Mouse (Mus musculus) kidney, postnatal 4 days (tissue): ENCODE measurements around the gene Gm5244.

Experiments used
- DNase-seq, 2 experiments: peaks; one replicate each; pipeline ENCODE4 v3.0.0; 2021; ENCODE audit warnings: mixed read lengths in 2 of 2

The Gm5244 gene

DNA sequence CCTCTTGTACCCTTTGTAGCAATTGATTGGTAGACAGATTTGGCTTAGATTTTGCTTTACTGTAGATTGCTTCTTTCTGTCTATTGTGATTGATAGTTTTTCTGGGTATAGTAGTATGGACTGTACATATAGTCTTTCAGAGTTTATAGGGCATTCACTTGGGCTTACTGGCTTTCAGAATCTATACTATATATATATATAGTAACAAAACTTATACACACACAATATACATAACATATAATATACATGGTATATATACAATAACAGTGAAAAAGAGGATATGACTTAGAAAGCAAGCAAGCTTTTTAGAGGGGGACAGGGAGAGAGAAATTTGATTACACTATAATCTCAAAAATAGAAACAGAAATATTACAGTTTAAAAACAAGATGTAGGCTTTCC, at the start of gene Gm5244:
TSS of gene Gm5244 (plus strand) at position 301 of the 400 bp plus-strand sequence.
- DNase-seq = no peak

DNA sequence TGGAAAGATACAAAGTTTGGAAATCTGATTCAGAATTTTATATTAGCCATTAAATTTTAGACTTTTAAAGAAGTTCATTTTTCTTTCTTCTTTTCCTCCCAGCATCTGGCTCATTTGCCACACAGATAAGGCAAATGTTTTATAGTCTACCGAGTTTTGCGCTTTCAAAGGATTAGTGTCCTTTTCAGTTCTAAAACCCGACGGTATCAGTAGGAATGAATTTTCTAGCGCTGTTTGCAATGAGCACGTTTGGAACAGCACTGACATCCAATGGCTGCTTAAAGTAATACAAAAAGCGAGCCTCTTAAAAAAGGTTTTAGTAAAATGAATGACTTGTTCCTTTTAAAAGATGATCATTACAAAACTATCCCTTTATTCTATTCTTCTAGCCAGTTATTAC, 49.4 kb upstream of the Gm5244 start:
- DNase-seq = peak in 1 of 2 experiments; percentile 30

DNA sequence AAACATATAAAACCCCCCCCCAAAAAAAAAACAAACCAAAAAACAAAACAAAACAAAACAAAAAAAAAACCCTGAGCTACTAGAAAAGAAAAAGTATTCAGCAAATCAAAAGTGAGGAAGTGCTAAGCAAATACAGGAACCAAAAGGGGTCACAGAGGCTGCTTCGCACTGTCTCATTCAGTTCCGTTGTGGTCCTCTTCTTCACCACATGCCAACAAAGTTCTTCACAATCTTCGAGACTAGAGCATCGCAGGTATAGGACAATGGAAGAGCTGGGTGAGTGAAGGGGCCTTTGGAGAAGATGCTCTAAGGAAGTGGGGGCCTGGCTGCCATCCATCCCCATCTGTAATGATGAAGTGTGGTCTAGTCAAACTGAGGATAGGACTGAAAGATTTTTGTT, 48.1 kb upstream of the Gm5244 start:
- no peak for DNase-seq

DNA sequence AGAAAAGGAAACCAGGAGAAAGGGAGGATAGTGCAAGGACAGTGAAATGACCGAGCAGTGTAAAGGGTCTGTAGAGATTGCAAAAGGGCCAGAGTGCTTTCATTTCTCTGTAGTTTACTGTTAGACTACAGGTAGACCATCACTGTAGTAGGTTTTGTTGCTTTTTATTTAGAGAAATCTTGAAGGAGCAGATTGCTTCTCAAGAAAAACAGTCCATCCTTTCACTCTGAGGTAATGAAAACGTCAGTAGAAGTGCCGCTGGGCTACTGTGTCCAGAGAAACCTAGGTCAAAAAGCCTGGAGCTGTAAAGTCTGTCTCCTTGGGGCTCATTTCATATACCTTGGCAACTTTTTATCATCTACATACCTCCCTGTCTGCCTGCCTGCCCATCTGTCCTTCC, 47.4 kb upstream of the Gm5244 start:
- DNase-seq = no peak

DNA sequence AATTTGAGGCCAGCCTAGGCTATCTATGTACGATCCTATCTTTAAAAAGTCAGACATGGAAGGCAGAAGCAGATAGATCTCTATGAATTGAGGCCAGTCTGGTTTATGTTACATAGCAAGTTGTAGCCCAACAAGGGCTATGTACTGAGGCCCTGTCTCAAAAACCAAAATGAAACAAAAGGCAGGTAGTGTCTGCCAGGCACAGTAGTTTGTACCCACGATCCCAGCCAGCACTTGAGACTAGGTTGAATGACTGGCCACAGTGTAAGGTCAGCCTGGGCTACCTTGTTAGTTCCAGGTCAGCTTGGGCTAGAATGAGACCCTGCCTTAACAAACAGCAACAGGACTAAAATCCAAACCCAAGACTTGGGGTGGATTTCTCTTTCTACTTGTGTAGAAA, 45.9 kb upstream of the Gm5244 start:
- DNase-seq = no peak

DNA sequence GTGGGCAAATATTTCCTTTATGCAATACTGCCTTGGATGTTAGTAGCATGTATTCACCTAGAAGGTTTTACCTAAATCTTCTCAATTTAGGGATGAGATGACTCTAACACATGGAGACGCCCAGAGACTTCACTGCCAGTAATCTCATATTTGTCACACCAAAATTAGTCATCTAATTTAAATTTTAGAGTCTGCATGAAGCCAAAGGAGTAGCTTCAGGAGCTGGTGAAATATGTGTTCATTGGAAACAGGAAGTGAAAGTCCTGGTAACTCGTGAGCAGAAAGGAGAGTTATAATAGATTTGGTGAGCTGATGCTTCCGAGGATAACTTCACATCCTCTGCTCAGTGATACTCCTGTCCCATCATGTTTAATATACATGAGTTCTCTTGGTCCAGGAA, 45.4 kb upstream of the Gm5244 start:
- DNase-seq = no peak

DNA sequence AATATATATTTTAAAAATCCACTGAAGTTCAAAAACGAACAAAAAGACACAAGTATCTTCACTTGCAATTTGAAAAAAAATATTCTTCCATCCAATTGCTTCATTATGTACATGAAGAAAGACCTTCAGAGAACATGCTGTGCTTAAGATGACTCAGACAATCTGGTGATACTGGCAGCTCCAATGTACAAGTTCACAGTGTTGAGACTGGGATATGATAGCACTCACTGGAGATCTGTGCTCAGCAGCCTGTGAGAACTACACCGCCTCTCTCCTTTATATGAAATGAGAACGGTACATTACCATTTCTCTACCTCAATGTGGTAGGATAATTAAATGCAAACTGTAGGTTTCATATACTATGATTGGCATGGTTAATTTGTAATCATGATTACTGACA, 43.7 kb upstream of the Gm5244 start:
- DNase-seq = no peak

DNA sequence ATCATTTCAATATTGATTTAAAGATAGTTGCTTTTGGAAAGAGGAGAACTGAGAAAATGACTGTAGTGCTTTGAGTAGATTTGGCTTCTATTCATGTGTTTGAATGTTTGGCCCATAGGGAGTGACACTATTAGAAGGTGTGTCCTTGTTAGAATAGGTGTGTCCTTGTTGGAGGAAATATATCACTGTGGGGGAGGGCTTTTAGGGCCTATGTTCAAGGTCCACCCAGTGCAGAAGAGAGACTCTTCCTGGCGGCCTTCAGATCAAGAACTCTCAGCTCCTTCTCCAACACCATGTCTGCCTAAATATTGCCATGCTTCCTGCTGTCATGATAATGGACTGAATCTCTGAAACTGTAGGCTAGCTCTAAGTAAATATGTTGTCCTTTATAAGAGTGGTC, 42.2 kb upstream of the Gm5244 start:
- DNase-seq = no peak

DNA sequence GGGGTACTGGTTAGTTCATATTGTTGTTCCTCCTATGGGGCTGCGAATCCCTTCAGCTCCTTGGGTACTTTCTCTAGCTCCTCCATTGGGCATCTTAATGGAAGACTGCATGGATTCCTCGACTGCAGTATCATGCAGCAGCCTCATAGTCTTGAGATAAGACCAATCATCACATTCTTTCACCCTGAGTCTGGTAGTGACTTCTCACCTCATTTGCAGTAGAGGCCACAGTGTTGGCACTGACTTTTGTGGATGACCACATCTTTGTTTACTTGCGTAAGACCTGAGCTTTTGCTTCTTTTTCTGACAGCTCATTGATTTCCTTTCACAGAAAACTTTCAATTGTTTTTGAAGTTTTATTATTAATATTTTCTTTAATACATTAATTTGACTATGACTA, 40.8 kb upstream of the Gm5244 start:
- DNase-seq = no peak

DNA sequence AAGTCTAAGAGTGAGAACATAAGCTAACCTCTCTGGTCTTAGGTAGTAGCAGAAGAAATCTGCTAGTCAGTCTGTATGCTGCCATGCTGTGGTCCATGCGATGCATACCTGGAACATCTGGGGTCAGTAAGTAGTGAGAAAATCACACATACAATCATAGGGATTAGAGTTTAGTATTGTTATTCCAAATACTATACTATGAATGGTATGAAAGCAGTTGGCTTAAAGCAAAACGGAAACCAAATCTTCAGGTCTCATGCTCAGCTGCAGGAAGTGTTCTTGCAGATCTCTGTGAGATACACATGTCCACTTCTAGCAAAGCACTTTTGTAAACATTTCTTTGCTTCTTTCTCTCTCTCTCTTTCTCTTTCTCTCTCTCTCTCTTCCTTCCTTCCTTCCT, 40.3 kb upstream of the Gm5244 start:
- DNase-seq = no peak

DNA sequence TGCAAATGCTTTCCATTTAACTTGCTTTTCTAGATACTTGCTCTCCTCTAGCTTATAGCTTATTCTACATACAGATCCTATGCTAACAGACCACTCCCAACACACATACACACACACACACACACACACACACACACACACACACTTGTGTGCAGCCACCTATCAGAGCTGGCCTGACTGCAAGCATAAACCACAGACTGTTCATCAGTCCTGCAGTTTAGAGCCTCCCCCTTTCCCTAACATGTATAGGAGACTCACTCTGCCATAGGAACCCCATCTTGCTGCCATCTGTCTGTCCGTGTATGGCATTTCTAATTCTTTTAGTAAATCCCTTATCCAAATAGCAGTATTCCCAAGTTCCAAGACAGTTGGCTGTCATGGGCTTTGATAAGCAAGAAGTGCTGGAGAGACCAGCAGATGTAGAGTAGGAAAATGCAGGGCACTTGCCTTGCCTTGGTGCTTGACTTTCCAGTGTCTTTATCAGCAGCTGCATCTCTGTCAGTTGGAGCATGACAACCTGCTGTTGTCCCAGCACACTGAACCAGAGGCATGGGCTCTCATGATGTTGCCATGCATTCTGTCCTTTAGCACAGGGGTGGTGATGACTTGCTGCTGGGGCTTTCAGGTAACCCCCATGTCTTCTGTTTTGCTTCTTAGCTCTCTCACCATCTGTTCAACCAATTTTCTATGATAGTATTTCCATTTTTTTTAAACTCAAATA, 33.7 kb upstream of the Gm5244 start:
- DNase-seq = no peak

DNA sequence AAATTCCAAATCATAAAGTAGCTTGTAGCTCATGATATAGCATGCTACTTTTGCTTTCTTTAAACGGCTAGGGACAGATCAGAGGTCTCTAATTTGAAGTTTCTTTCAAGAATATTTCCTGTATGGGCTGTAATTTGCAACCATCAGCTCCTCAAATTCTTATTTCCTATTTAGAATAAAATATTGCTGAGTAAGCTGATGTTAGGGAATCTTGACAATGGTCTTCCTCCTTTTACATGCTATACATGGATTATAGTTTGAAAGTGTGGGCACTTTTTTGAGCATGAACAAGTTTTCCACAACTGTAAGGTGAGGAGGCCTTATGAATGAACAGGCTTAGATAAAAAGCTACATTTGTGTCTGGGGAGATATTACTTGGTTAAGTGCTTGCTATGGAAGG, 32.6 kb upstream of the Gm5244 start:
- no peak for DNase-seq

DNA sequence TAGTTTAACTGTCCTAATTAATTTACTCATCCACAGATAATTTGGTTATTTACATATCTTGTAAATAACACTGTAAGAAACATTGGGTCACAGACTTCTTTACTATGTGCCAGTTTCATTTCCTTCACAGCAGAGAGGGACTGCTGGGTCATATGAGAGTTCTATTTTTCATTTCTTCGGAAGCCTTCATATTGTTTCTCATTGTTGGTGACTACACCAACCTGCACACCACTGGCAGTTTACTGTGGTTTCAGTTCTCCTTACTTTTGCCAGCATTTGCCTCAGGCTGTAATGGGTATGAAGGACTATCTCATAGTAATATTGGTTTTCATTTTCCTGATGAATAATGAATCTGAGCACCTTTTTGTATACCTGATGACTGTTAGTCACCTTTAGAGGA, 28.0 kb upstream of the Gm5244 start:
- DNase-seq = no peak

DNA sequence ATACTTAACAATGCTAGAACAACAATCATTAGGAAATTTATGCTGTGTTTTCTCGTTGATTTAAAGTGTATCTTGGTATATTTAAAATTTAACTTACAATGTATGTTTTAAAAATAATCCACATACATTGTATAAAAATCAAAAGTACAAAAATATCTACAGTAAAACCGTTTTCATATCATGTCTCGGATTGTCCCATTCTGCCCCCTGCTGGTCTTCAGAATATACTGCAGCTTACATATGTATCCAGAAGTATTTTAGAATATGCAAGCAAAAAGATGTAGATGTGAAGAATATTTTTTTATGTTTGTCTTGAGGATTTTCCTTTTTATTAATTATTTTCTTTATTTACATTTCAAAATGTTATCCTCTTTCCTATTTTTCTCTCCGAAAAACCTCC, 26.1 kb upstream of the Gm5244 start:
- DNase-seq = peak in 1 of 2 experiments; percentile 24

DNA sequence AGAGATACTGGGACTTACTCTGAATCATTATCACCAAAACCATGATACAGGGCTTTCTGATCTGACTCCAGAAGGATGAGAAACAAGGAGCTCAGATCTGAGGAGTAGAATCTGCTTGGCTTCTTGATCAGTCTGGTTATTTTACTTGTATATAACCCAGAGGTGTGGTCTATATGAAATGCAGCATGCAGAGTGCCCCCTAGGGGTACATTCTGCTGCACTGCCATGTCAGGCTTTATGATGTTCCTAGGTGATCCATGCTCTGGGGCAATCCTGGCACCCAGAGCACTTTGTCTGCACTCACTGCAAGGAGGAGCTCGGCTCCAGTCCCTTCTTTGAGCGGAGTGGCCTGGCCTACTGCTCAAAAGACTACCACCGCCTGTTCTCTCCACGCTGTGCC, 21.9 kb upstream of the Gm5244 start:
- peak in 1 of 2 experiments; percentile 19 for DNase-seq

DNA sequence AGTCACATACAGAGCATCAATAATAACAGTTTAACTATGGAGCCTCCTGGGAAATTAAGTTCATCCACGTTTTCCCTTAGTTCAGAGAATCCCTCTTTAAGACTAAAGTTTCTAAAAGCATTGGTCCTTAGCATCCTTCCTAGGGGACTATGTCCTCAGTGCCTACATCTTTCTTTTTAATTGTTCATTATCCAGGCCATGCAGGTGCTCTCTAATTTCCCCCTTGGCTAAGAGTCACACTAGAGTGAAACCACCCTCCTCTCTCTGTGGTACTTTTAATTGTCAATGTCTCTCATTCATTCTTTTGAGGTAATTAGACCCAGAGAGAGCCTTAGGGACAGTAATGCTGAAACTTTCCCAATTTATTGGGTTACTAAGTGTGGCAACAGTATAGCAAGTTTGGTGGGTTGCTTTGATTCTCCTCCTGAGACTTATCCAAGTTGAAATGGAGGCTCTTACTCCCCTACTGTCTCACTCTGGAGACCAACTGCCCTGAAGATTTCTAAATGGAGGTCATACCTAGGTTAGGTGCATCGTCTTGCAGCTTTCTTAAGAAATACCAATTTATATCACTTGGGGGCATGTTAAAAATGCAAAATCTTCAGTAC, 15.6 kb upstream of the Gm5244 start:
- no peak for DNase-seq

DNA sequence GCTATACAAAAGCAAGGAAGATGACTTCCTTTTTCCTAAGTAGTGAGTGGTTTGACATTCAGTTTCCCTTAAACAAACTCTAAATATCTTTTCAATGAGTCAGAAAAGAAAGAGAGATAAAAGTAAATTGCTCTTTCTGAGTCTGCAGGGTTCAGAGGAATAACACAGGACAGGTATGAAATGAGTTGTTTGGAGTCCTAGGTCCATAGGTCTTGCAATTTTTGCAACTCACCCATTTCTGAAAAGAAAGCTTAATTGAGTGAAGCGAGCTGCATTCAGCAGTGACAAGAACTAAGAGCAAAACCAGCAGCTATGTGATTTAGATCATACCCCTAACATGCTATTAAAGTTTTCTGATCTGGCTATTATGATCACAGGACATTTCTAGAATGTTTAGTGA, 14.9 kb upstream of the Gm5244 start:
- no peak for DNase-seq

DNA sequence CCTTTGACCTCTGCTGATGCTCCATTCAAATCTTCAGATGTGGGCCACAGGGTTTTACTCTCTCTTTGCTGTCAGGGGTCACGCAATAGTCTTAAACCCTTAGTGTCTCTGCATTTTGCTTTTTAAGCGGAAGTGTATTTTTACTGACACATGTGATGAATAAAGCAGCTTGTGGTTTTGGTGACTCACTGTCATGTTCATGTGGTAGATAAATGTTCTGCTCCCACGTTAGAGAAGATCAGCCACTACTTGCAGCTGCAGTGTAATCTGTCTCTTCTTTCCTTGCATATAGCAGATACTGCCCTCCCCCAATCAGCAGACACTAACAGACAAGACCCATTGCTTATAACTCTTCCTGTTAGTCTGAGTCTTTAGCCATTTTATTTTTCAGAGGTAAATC, 12.9 kb upstream of the Gm5244 start:
- DNase-seq = no peak

DNA sequence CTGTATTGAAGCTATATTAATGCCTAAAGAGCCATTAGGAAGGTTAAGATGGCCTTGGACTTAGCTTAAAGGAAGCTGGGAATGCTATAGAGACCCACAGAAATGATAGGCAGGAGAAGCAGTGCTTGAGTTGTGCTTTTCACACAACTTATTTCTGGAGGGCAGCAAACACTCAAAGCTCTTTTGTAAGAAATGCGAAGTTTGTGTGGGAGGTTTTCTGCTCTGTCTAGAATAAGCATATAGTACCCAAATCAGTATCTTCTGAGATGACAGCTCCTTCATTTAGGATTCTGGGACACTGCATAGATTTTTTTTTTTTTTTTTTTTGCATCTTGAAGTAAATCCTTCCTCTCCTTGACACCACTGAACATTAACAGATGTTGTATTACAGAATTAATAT, 8.0 kb upstream of the Gm5244 start:
- DNase-seq = no peak

DNA sequence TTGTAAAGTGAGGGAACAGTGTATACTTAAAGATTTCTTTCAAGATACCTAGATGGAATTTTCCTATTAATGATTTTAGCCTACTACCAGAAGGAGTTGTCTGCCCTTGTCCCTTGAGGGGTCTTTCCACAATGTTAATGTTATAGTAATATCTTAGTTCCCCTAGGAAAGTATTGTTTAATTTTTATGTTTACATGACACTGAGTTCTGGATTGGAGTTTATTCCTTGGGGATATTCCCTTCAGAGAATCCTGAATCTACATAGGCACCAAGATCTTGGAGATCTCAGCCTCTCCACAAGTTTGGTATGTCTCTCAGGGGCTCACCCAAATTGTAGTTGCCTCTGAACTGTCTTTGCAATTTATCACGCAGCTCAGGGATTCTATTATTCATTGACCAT, 10.5 kb downstream of the Gm5244 start, which contains the start of gene Olfr1444:
TSS of gene Olfr1444 (plus strand) at position 301 of the 400 bp plus-strand sequence.
- DNase-seq = no peak

DNA sequence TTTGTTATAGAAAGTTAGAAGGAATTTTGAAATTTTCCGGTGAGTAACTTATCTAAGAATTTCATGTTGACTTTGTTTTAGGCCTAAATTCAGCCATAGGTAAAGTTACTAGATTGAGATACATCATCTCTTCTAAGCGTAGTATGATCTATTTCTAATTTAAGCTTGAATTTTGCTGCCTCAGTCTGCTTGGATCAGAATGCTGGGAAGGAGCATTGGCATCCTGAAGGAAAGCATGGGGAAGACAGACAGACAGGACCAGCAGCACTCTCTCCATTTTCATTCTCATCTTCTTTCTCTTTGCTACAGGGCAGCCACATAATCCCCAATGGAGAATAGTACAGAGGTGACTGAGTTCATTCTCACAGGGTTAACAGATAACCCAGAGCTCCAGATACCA, 37.1 kb downstream of the Gm5244 start, which contains the start of gene Olfr1445:
TSS of gene Olfr1445 (plus strand) at position 301 of the 400 bp plus-strand sequence.
- DNase-seq = no peak

DNA sequence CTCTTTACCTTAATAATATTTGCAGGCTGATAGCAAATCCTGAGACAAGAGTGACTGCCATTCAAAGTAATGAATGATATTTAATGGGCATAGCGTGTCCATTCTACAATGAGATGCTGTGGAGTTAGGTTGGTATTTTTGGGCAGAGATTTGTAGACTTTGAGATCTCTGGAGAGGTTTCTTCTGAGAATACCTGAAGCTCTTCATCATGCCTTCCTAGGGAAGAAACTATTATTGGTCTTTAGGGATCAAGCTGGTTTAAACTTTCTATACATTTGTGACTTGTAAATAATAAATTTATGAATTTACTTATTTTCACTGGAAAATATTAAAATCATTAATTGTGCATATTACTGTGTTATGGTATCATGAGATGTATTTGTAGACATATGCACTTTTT, 46.9 kb downstream of the Gm5244 start, which contains the start of gene Olfr1446:
TSS of gene Olfr1446 (minus strand) at position 101 of the 400 bp plus-strand sequence.
- DNase-seq = no peak
